Mouse (Mus musculus) heart, embryonic 10.5 days (tissue): Measurements from ENCODE around the gene Ppp1r35. TPM values are rescaled to one million over a fixed set of nuclear protein-coding genes. Genes with fewer than 3 reads are reported as not detected.

Experiments
- DNase-seq: peaks from one replicate; pipeline ENCODE4 v3.0.0-alpha.2; 2017; ENCODE audit warnings: low spot score
- H3K27ac ChIP-seq: fragments of 300-500 bp; sonication (generic); 2 replicates; pipeline ENCODE4 v1.5.1; 2016; ENCODE audit warnings: mild to moderate bottlenecking
- H3K27me3 ChIP-seq: fragments of 300-500 bp; sonication (generic); 2 replicates; pipeline ENCODE4 v1.6.1; 2016; ENCODE audit warnings: mild to moderate bottlenecking; ENCODE audit not compliant: poor library complexity, insufficient read depth, severe bottlenecking
- H3K36me3 ChIP-seq: fragments of 300-500 bp; sonication (generic); 2 replicates; pipeline ENCODE4 v1.6.1; 2016; ENCODE audit warnings: mild to moderate bottlenecking, moderate library complexity
- H3K4me1 ChIP-seq: fragments of 300-500 bp; sonication (generic); 2 replicates; pipeline ENCODE4 v1.6.1; 2016; ENCODE audit warnings: mild to moderate bottlenecking
- H3K4me3 ChIP-seq: fragments of 300-500 bp; sonication (generic); 2 replicates; pipeline ENCODE4 v1.5.1; 2016; ENCODE audit warnings: mild to moderate bottlenecking, moderate library complexity
- H3K9me3 ChIP-seq: fragments of 300-500 bp; sonication (generic); 2 replicates; pipeline ENCODE4 v1.6.1; 2016; ENCODE audit warnings: mild to moderate bottlenecking, moderate library complexity
- WGBS: fragments of 180-500 bp; shearing (Covaris S2); methylation state at CpG from one replicate; pipeline ENCODE4 v1.1.7; 2016; 5-methylcytosine and 5-hydroxymethylcytosine counted together
- polyA plus RNA-seq: library from polyadenylated mRNA; unstranded; fragments of >200 nt; fragmentation: Nextera tagmentation; extraction: Ambion mirVana; gene quantifications from 2 replicates; pipeline ENCODE4 v1.2.1, GENCODE M21; 2016

The Ppp1r35 gene
- 31.3 and 49.2 TPM in 2 replicates for polyA plus RNA-seq

DNA sequence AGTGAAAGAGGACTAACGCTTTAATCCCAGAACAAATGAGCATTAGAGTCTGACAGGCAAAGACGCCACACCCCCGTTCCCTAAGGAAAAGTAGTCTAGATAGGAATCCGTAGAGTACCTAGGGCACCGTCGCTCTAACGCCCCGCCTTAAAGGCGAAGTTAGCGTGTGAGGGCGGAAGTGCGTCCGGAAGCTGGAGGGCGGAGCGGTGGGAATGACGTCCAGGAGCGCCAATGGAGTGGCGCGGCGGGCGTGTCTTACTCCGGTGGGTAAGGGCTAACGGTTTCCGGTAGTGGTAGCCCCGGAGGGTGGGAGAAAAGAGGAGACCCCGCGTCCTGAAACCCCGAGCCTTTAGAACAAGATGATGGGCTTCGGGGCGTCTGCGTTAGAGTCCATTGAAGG is at the start of gene Ppp1r35:
TSS of gene Ppp1r35 (plus strand) at position 215 of the 400 bp plus-strand sequence.
- H3K9me3 ChIP-seq, result no peaks in the 10 kb centered on the region
- H3K27ac ChIP-seq, result peak within 1 kb of the TSS; percentile 93
- H3K27me3 ChIP-seq, result no peaks in the 10 kb centered on the region
- H3K36me3 ChIP-seq, result peaks cover 37% of the 10 kb centered on the region
- H3K4me1 ChIP-seq, result peaks cover 36% of the 10 kb centered on the region
- peak; percentile 98 for DNase-seq
- WGBS, result under 1% methylated on average over 31 of the region's 31 CpGs
- H3K4me3 ChIP-seq, result peak within 1 kb of the TSS; percentile 83

DNA sequence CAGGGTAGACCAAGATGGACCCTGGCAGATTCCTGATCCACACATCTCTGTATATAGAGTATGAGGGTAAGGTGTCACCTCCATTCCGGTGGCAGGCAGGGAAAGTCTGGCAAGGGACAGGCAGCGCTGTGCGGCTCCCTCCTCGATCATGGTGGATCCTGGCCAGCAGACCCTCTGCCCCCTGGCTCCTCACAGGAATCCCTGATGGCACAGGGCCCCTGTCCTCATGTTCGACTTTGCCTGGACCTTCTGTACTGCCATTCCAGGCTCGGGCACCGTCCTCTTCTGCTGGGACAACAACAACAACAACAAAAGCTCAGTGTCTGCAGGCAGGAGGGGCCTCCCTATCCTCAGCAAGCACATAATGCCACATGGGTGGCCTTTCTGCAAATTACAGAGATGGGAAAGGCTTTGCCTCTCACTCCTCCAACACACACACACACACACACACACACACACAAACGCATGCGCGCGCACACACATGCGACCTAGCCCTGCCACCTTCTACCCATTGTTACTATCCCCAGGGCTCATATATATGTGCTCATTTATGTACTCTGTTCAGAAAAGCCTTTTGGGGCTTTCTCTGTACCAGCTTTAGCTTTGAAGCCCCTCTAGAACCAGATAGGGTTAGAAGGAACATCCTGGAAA is 44.9 kb upstream of the Ppp1r35 start:
- H3K4me1 ChIP-seq, result peaks cover 32% of the 10 kb centered on the region; the same call in 1 of the 2 replicates
- peaks cover 16% of the 10 kb centered on the region for H3K27me3 ChIP-seq
- no peak for DNase-seq
- peaks cover 40% of the 10 kb centered on the region for H3K36me3 ChIP-seq
- no peak overlapping the region for H3K27ac ChIP-seq
- no peaks in the 10 kb centered on the region for H3K9me3 ChIP-seq
- 88% methylated on average over 12 of the region's 12 CpGs for WGBS
- H3K4me3 ChIP-seq, result no peak overlapping the region

DNA sequence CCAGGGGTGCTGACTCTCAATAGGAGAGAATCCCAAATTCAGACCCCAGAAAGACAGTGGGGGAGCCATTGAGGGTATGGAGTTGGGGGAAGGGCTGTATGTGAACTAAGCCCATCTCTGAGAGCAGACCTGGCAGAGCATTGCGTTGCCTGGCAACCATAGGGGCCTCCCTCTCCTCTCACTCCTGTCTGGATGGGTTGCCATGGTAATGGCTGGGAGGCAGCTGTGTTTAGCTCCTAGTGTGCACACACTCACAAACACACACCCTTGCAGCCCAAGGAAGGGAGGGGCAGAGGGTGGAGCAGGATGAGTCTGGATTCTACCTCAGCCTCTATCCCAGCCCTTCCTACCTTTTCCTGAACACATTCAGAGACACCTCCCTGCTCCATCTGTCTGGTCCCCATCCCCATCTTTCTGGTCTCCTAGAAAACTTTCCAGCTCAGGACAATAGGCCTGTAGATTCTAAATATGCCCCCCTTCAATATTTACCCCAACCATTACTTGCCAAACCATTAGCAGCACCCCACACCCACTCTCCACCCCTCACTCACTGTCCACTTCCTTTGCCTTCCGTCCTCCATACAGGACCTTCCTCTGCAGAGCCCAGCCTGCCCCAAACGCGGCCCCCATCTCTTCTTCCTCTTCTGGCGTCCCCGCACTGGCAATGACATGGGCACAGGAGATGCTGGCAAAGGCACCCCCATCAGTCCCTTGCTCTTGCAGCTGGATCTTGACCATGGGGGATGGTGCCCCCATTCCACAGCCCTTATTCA is 44.2 kb upstream of the Ppp1r35 start:
- Histone ChIP-seq H3K27ac (0 out of 2 replicates have a peak overlapping the region, but pooled peaks have one; percentile 8), H3K27me3 (peaks cover 16% of the 10 kb centered on the region), H3K4me1 (peaks cover 39% of the 10 kb centered on the region; the same call in 1 of the 2 replicates), H3K4me3 (no peak overlapping the region), H3K36me3 (peaks cover 40% of the 10 kb centered on the region), H3K9me3 (no peaks in the 10 kb centered on the region)
- WGBS, result 74% methylated on average over 6 of the region's 6 CpGs
- no peak for DNase-seq

DNA sequence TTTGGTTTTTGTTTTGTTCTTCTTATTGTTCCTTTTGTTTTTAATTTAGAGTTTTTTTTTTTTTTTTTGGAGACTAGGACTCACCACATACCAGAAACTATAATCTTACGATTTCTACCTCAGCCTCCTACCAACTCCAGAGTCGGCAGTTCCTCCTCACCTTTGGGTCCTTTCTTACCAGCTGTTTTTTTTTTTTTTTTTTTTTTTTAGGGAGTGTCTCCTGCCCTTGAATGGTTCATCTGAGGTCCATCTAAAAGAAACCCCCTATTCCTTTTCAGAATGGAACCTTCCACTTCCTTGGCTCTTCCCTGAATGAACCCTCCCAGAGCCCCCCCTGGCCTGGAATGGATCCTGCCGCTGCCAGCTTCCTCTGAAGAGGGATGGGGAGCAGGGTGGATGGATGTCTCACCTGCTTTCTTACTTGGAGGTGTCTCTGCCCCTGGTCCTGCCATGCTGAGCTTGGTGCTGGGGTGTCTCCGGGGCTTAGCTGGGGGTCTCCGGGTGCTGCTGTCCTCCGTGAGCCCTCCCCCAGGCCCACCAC is 41.2 kb upstream of the Ppp1r35 start:
- no peak overlapping the region for H3K4me3 ChIP-seq
- H3K36me3 ChIP-seq, result peaks cover 38% of the 10 kb centered on the region
- DNase-seq, result no peak
- WGBS, result 84% methylated on average over 6 of the region's 6 CpGs
- peaks cover 60% of the 10 kb centered on the region for H3K4me1 ChIP-seq
- H3K9me3 ChIP-seq, result no peaks in the 10 kb centered on the region
- H3K27ac ChIP-seq, result peak overlapping the region; percentile 38; the same call in 1 of the 2 replicates
- H3K27me3 ChIP-seq, result peaks cover 6% of the 10 kb centered on the region

DNA sequence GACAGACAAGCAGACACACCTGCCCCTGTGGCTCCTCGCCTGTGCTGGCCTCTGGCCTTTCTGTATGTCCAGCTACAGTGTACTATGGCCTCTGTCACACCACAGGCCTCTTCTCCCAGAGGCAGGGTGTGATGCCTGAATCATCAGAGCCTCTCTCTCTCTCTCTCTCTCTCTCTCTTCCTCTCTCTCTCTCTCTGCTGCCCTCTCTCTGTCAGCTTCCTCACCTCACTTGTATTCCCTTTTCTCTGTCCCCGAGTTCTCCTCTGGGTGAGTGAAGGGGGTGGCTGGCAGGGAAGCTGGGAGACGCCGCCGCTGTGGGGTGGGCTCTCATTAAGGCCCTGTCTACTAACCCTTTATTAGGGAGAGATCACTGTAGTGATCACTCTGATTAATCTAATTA is 40.1 kb upstream of the Ppp1r35 start:
- DNase-seq, result no peak
- Histone ChIP-seq H3K4me1 (peaks cover 60% of the 10 kb centered on the region), H3K27ac (no peak overlapping the region), H3K9me3 (no peaks in the 10 kb centered on the region), H3K36me3 (peaks cover 28% of the 10 kb centered on the region), H3K4me3 (no peak overlapping the region), H3K27me3 (no peaks in the 10 kb centered on the region)
- WGBS, result 48% methylated on average over 5 of the region's 5 CpGs

DNA sequence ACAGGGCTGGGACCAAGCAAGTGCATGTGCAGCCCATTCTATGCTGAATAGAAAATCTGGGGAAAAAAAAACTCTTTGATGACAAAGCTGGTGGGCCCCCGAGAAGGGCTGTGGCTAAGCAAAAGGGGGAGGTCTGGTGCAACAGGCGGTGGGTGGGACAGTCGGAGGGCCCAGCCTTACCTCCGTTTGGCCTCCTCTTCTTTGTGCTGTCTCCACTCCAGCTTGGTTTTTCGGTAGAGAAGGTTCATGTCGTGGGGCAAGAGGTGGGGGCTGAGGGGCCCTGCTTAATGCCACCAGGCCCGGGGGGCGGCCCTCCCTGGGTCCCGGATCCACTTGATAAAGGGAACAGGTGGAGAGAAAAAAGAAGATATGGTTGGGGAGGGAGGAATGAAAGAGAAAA is 39.2 kb upstream of the Ppp1r35 start:
- Histone ChIP-seq H3K4me3 (no peak overlapping the region), H3K36me3 (peaks cover 27% of the 10 kb centered on the region), H3K4me1 (peaks cover 51% of the 10 kb centered on the region), H3K27me3 (no peaks in the 10 kb centered on the region), H3K9me3 (no peaks in the 10 kb centered on the region), H3K27ac (no peak overlapping the region)
- no peak for DNase-seq
- WGBS, result 68% methylated on average over 9 of the region's 9 CpGs

DNA sequence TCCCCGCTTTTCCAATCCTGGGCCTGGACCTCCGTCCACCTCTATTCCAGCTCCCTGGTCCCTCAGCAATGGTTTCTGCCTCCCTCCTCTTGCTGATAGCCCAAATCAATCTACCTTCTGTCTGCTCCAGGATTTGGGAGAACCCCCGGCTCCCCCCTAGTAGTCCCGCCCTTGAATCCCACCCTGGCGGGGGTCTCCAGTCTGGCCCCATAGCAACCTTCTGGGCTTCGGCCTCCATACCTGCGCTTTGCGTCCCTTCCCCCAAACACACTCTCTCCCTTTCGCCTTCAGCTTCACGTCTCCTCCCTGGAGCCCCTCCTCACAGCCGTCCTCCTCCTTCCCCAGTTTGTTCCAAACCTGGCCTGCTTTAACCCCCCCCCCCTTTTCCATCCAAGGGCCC is 38.1 kb upstream of the Ppp1r35 start:
- WGBS, result 11% methylated on average over 11 of the region's 11 CpGs
- peak overlapping the region; percentile 66 for H3K4me3 ChIP-seq
- DNase-seq, result no peak
- H3K9me3 ChIP-seq, result no peaks in the 10 kb centered on the region
- peaks cover 47% of the 10 kb centered on the region for H3K4me1 ChIP-seq
- no peaks in the 10 kb centered on the region for H3K27me3 ChIP-seq
- H3K36me3 ChIP-seq, result peaks cover 18% of the 10 kb centered on the region
- H3K27ac ChIP-seq, result peak overlapping the region; percentile 88

DNA sequence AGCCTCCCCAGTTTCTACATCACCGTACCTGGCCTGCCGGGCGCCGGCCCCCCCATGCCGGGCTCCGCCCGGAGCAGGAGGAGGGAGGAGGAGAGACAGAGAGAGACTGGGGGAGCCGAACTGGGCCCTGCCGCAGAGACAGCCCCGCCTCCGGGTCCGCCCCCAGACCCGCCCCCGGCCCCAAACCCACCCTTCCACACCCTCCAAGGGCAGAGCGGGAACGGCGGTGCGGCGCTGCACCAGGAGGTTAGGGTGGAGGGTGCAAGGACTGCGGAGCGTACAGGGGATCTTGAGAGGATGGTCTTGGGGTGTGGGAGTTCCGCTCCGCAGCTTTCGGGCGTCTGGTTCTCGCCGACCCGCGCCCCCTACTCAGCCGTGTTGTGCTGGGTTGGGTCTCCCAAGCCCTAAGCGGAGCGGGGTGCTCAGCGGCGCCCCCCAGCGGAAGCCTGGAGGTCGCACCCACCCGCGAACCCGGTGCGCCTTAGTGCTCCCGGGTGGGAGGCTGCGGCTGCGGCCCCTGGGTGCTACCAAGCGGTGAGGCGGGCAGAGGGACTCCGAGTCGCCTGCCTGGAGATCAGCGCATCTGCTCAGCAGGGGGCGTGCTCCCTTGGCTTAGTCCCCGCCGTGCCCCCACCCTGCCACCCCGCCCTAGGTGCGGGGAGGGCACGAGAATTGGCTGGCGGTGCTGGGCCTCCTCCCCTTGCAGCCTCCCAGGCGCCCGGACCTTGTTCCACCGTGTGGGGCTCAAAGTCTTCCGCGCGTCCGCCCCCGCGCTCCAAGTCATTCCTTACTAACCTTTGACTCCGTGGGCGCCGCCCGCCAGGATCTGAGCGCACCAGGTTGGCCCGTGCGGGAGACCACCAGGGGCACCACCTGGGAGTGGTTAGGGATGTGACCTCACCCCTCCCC is 37.4 kb upstream of the Ppp1r35 start, which contains the start of gene Nyap1:
TSS of gene Nyap1 (minus strand) at position 585 of the 909 bp plus-strand sequence.
- 1% methylated on average over 62 of the region's 71 CpGs for WGBS
- peak; percentile 95 for DNase-seq
- peak within 1 kb of the TSS; percentile 66 for H3K4me3 ChIP-seq
- peak within 1 kb of the TSS; percentile 88 for H3K27ac ChIP-seq
- H3K9me3 ChIP-seq, result no peaks in the 10 kb centered on the region
- peaks cover 47% of the 10 kb centered on the region for H3K4me1 ChIP-seq
- H3K27me3 ChIP-seq, result no peaks in the 10 kb centered on the region
- H3K36me3 ChIP-seq, result peaks cover 11% of the 10 kb centered on the region

DNA sequence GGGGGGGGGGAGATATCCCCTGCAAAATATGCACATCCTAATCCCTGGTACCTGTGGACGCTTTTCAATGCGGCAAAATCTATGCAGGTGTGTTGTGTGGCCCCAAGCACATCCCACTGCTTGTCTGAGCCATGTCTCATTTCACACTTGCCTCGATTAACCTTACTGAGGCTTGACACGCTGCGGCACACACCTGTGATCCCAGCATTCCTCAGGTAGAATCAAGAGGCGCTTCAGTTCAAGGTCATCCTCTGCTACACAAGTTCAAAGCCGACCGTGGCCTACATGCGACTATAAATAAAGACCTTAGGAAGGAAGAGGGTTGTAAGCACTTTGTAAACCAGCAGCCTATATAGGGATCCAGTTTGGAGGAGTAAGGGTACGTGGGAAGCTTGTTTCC is 36.6 kb upstream of the Ppp1r35 start:
- no peak for DNase-seq
- Histone ChIP-seq H3K9me3 (no peaks in the 10 kb centered on the region), H3K27me3 (no peaks in the 10 kb centered on the region), H3K4me1 (peaks cover 49% of the 10 kb centered on the region), H3K36me3 (0 out of 2 replicates have a peak, but pooled peaks cover 6% of the 10 kb centered on the region), H3K27ac (peak overlapping the region; percentile 88; the same call in 1 of the 2 replicates), H3K4me3 (peak overlapping the region; percentile 66)
- 57% methylated on average over 10 of the region's 10 CpGs for WGBS

DNA sequence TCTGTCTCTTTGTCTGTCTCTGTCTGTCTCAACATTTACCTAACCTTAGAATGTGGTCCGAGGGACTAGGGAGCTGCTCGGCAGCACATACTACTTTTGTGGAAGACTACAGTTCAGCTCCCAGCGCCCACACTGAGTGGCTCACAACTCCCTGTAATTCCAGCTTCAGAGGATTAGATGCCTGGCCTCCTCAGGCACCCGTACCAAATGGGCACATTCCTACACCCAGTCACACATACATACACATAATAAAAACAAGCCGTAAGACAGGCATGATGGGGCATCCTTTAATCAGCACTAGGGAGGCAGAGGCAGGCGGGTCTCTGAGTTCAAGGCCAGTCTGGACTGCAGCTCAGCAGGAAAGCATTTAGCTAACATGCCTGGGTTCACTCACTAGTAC is 35.8 kb upstream of the Ppp1r35 start:
- peaks cover 54% of the 10 kb centered on the region for H3K4me1 ChIP-seq

DNA sequence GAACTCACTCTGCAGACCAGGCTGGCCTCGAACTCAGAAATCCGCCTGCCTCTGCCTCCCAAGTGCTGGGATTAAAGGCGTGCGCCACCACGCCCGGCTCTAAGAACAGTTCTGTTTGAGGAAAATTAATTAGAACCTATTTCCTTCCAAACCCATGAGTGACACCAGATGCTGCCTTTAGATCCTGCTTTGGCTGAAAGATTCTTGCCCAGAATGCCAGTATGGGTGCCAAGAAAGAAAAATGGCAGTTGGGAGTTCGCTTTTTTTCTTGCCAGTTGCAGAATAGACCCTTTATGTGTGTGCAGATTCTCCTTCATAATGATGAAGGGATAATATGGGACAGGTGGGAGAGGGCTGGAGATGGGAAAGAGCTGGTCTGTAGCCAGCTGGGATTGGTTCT is 34.5 kb upstream of the Ppp1r35 start:
- DNase-seq, result no peak
- peaks cover 53% of the 10 kb centered on the region for H3K4me1 ChIP-seq
- H3K9me3 ChIP-seq, result no peaks in the 10 kb centered on the region
- no peak overlapping the region for H3K4me3 ChIP-seq
- 93% methylated on average over 7 of the region's 7 CpGs for WGBS
- no peaks in the 10 kb centered on the region for H3K27me3 ChIP-seq
- H3K27ac ChIP-seq, result no peak overlapping the region
- H3K36me3 ChIP-seq, result peaks cover 2% of the 10 kb centered on the region

More for the DNA sequence above, 35.8 kb upstream of the Ppp1r35 start:
- Histone ChIP-seq H3K9me3 (no peaks in the 10 kb centered on the region), H3K4me3 (no peak overlapping the region), H3K27ac (no peak overlapping the region), H3K27me3 (no peaks in the 10 kb centered on the region), H3K36me3 (0 out of 2 replicates have a peak, but pooled peaks cover 3% of the 10 kb centered on the region)
- 93% methylated on average over 6 of the region's 6 CpGs for WGBS
- DNase-seq, result peak; percentile 58
